Mouse (Mus musculus): ENCODE results near the gene Fgf15.

DNA sequence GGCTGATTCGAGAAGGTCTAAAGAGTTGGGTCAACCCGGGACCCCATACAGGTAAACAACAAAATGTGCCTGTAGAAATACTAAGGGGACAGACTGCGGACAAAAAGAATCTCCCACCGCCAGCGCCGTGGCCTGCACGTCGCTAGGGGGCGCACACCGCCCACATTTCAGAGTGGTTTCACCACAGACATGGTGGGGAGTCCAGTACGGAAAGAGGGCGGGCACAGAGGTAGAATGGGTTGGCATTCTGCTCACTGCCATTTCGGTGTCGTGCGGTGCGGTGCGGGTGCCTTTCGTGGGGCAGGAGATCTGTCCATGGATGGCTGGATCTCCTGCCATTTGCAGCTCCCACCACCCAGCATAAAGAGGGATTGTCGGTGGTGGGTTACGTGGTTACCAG lies 41.2 kb downstream of the Fgf15 start:
- TF ChIP-seq EP300 (IDR thresholded peaks at IDR 0.05; ENCODE audit: low read depth in 1 of 2, low read length in 2 of 2) (no peak), POLR2AphosphoS2 (IDR thresholded peaks at IDR 0.05; ENCODE audit: low read length) (no peak), CTCF (IDR thresholded peaks at IDR 0.05 in 2 of 3, conservative IDR thresholded peaks at IDR 0.05 in 1 of 3; ENCODE audit: control insufficient read depth in 1 of 3, insufficient read depth in 1 of 3, low read depth in 2 of 3, low read length in 3 of 3, poor library complexity in 1 of 3, severe bottlenecking in 1 of 3) (peak in 1 of 3 experiments; percentile 33; a peak in 1 of 6 replicates), NRF1 (IDR thresholded peaks at IDR 0.05; ENCODE audit: insufficient read depth, low read depth, low read length, poor library complexity, severe bottlenecking) (no peak), TAL1 (IDR thresholded peaks at IDR 0.05; ENCODE audit: low read length) (no peak), UBTF (IDR thresholded peaks at IDR 0.05; ENCODE audit: borderline replicate concordance, insufficient read depth, low read depth, low read length) (no peak), MYC (IDR thresholded peaks at IDR 0.05; ENCODE audit: low read depth, low read length) (no peak), ZC3H11A (IDR thresholded peaks at IDR 0.05; ENCODE audit: low read depth, low read length) (no peak), USF1 (IDR thresholded peaks at IDR 0.05; ENCODE audit: low read depth, low read length) (no peak), HCFC1 (IDR thresholded peaks at IDR 0.05; ENCODE audit: low read depth, low read length) (no peak), POLR2A (IDR thresholded peaks at IDR 0.05; ENCODE audit: control insufficient read depth in 1 of 2, insufficient read depth in 1 of 2, low read depth in 1 of 2, low read length in 2 of 2, poor library complexity in 1 of 2) (no peak), KAT2A (conservative IDR thresholded peaks at IDR 0.05; ENCODE audit: low read depth, low read length) (no peak), CHD1 (IDR thresholded peaks at IDR 0.05; ENCODE audit: low read depth, low read length) (no peak)
